Mouse (Mus musculus) B cell, adult 2 months (primary cell): ENCODE measurements around the gene Nudt10.
"Not testable (repeated sequence)": the region's sequence is repeated elsewhere in the genome, so short reads cannot be mapped to it uniquely, and the experiment has no call there.

ENCODE experiments used
- DNase-seq, 2 experiments: peaks; one replicate each; pipeline ENCODE4 v3.0.0; 2022

Nudt10 gene

DNA sequence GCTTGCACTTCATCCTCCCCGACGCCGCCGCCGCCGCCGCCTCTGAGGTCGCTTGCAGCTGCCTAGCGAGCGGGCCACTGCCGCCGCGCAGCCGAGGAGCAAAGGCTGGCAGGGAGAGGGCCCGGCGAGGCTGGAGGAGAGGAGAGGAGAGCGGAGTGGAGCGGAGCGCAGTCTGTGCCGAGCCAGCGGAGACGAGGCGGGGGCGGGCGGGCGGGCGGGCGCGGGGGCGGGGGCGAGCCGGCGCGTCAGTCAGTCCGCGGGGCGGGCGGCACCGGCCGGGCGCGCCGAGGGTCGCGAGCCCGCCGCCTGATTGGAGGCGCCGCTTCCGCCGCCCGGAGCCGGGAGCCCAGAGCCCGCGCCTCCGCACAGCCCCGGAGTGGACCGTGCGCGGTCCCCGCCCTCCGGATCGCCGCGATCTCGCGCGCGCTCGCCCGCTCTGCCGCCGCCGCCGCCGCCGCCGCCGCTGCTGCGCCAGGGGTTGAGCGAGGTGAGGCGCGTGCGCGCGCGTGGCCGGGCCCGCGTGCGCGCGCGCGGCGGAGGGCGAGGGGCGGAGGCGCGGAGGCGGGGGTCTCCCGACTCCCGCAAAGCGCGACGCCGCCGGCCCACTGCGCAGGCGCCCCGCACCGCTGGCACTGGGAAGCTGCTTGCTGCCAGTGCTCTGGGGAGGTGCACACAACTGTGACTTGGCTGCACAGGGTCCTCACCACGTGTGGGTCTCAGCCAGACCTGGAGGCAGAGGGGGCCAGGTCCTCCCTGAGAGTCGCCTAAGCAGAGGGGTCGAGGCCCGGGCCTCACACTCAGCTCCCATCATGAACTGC lies at the start of gene Nudt10:
Gene Nudt10 (minus strand): TSS at position 193 of the 818 bp plus-strand sequence.
- not testable (repeated sequence) for DNase-seq

GRCm38 (mm10) chrX:6172136-6172822 lies 536 bp downstream of the Nudt10 start:
- DNase-seq = not testable (repeated sequence)

- no peak for DNase-seq
These were observed 1.1 kb downstream of the Nudt10 start for GRCm38 (mm10) chrX:6171718-6172117.
